Mouse (Mus musculus) kidney, adult 2 months (tissue): ENCODE data around the gene Retnlb.

Experiments used
- CTCF ChIP-seq: fragments of 200-500 bp; conservative IDR thresholded peaks from 2 replicates; pipeline ENCODE4 v1.5.1; 2011; ENCODE audit warnings: low read depth, mild to moderate bottlenecking, control low read depth, low read length, moderate library complexity, mixed read lengths; ENCODE audit not compliant: insufficient read depth, insufficient read length
- POLR2A ChIP-seq: fragments of 200-500 bp; IDR thresholded peaks from one replicate; pipeline ENCODE4 v1.6.1; 2011; ENCODE audit warnings: low read depth, low read length, control low read depth

GRCm38 (mm10) chr16:48843671-48844386 lies 27.2 kb downstream of the Retnlb start:
- TF ChIP-seq CTCF (no peak), POLR2A (no peak)
